Mouse (Mus musculus): ENCODE data around the gene Cit. TPM values are rescaled to one million over a fixed set of nuclear protein-coding genes. Genes with fewer than 3 reads are reported as not detected.
A peak's percentile ranks its signal among the peaks of the same experiment; 100 is the strongest.

Gene Cit
- polyA plus RNA-seq, 1 experiment: 8.5 TPM

DNA sequence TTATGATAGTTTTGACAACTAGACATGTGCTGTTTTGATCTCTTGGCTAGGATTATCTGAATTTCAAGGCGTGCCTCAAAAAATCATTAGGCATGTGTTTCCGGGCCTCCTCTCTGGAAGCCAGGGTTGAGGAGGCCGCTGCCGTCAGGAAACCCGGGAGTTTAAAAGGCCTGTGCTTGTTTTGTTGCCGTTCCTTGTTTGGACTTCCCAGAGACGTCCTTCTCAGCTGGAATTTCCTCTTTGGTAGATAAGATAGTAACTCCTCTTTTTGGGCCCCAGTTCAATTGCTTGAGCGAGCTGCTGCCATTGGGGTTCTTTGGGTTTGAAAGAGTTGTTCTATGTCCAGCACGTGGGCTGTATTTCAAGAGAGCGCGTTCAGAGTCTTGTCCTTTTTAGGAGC, 21.2 kb downstream of the Cit start:
- H3K4me3 ChIP-seq: no peak overlapping the region
- H3K36me3 ChIP-seq (ENCODE audit: control insufficient read depth, insufficient read depth): no peaks in the 10 kb centered on the region
- H3ac ChIP-seq (ENCODE audit: control insufficient read depth, insufficient read length): no peak overlapping the region
- H3K27me3 ChIP-seq (ENCODE audit: control insufficient read depth, insufficient read depth, insufficient read length): no peaks in the 10 kb centered on the region
- no peaks in the 10 kb centered on the region for H3K79me2 ChIP-seq (ENCODE audit: control insufficient read depth, insufficient read depth)
- no peak for TF ChIP-seq REST (IDR thresholded peaks at IDR 0.05; ENCODE audit: insufficient read depth, insufficient read length)
- no peak for TF ChIP-seq MYOG (IDR thresholded peaks at IDR 0.05; ENCODE audit: control insufficient read depth in 1 of 3, insufficient read depth in 1 of 3, insufficient read length in 2 of 3, low read depth in 2 of 3)
- TF ChIP-seq MYOD1 (IDR thresholded peaks at IDR 0.05; ENCODE audit: control insufficient read depth in 1 of 3, insufficient read length in 2 of 3, low read depth in 2 of 3): no peak
- no peak for TF ChIP-seq TCF12 (IDR thresholded peaks at IDR 0.05; ENCODE audit: insufficient read depth, poor library complexity, severe bottlenecking)
- no peak for TF ChIP-seq USF1 (IDR thresholded peaks at IDR 0.05; ENCODE audit: low read depth)
- H3K4me2 ChIP-seq (ENCODE audit: low read depth): no peak overlapping the region

- H3ac ChIP-seq (ENCODE audit: control insufficient read depth, insufficient read length): no peak overlapping the region
- TF ChIP-seq MYOG (IDR thresholded peaks at IDR 0.05; ENCODE audit: control insufficient read depth in 1 of 3, insufficient read depth in 1 of 3, insufficient read length in 2 of 3, low read depth in 2 of 3) (no peak), REST (IDR thresholded peaks at IDR 0.05; ENCODE audit: insufficient read depth, insufficient read length) (no peak)
- H3K4me3 ChIP-seq: no peak overlapping the region
- no peaks in the 10 kb centered on the region for H3K36me3 ChIP-seq (ENCODE audit: control insufficient read depth, insufficient read depth)
- H3K4me2 ChIP-seq (ENCODE audit: low read depth): no peak overlapping the region
- H3K79me2 ChIP-seq (ENCODE audit: control insufficient read depth, insufficient read depth): no peaks in the 10 kb centered on the region
- H3K27me3 ChIP-seq (ENCODE audit: control insufficient read depth, insufficient read depth, insufficient read length): no peaks in the 10 kb centered on the region
Measured at GRCm38 (mm10) chr5:115868540-115868939, 23.5 kb downstream of the Cit start.

- Histone ChIP-seq H3K4me2 (ENCODE audit: low read depth) (no peak overlapping the region), H3ac (ENCODE audit: control insufficient read depth, insufficient read length) (no peak overlapping the region), H3K4me3 (no peak overlapping the region), H3K27me3 (ENCODE audit: control insufficient read depth, insufficient read depth, insufficient read length) (no peaks in the 10 kb centered on the region), H3K79me2 (ENCODE audit: control insufficient read depth, insufficient read depth) (no peaks in the 10 kb centered on the region), H3K36me3 (ENCODE audit: control insufficient read depth, insufficient read depth) (no peaks in the 10 kb centered on the region)
- no peak for TF ChIP-seq MYOD1 (IDR thresholded peaks at IDR 0.05; ENCODE audit: control insufficient read depth in 1 of 3, insufficient read length in 2 of 3, low read depth in 2 of 3)
- TF ChIP-seq E2F4 (IDR thresholded peaks at IDR 0.05; ENCODE audit: insufficient read depth): no peak
- TF ChIP-seq USF1 (IDR thresholded peaks at IDR 0.05; ENCODE audit: low read depth): no peak
- TF ChIP-seq POLR2AphosphoS2 (IDR thresholded peaks at IDR 0.05; ENCODE audit: insufficient read length, low read depth): no peak
- TF ChIP-seq REST (IDR thresholded peaks at IDR 0.05; ENCODE audit: insufficient read depth, insufficient read length): no peak
- no peak for TF ChIP-seq CEBPB (IDR thresholded peaks at IDR 0.05; ENCODE audit: insufficient read depth, poor library complexity, severe bottlenecking)
- no peak for TF ChIP-seq MYOG (IDR thresholded peaks at IDR 0.05; ENCODE audit: control insufficient read depth in 1 of 3, insufficient read depth in 1 of 3, insufficient read length in 2 of 3, low read depth in 2 of 3)
- TF ChIP-seq TCF12 (IDR thresholded peaks at IDR 0.05; ENCODE audit: insufficient read depth, poor library complexity, severe bottlenecking): no peak
- TF ChIP-seq POLR2A (IDR thresholded peaks at IDR 0.05; ENCODE audit: insufficient read length, low read depth): no peak
- TF ChIP-seq MAX (IDR thresholded peaks at IDR 0.05; ENCODE audit: low read depth): no peak
Measured at GRCm38 (mm10) chr5:115869198-115869597, 24.1 kb downstream of the Cit start.

DNA sequence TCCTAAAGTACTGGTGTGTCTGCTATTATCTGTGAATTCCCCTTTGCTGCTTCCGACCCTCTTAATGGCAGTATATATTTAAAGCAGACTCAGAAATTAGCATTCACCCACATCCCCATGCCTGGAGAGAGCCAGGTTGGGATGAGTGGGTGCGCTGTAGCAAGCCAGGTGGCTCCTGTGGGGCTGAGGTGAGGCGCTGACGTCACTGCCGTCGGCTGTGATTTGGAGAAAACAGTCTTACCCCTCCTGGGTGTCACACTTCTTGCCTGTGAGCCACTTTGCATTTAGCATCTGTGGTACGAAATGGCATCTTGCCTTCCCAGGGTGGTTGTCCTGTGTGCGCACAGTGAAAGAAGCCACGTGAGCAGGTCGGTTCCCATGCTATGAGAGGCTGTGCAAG, 26.1 kb downstream of the Cit start:
- TF ChIP-seq MYOG (IDR thresholded peaks at IDR 0.05; ENCODE audit: control insufficient read depth in 1 of 3, insufficient read depth in 1 of 3, insufficient read length in 2 of 3, low read depth in 2 of 3): no peak
- no peak for TF ChIP-seq E2F4 (IDR thresholded peaks at IDR 0.05; ENCODE audit: insufficient read depth)
- no peak for TF ChIP-seq CEBPB (IDR thresholded peaks at IDR 0.05; ENCODE audit: insufficient read depth, poor library complexity, severe bottlenecking)
- TF ChIP-seq SRF (IDR thresholded peaks at IDR 0.05; ENCODE audit: control insufficient read depth, insufficient read length, low read depth): no peak
- TF ChIP-seq TCF12 (IDR thresholded peaks at IDR 0.05; ENCODE audit: insufficient read depth, poor library complexity, severe bottlenecking): no peak
- no peak for TF ChIP-seq USF1 (IDR thresholded peaks at IDR 0.05; ENCODE audit: low read depth)
- peak in 1 of 3 experiments; percentile 1 for TF ChIP-seq MYOD1 (IDR thresholded peaks at IDR 0.05; ENCODE audit: control insufficient read depth in 1 of 3, insufficient read length in 2 of 3, low read depth in 2 of 3)
- TF ChIP-seq TCF3 (IDR thresholded peaks at IDR 0.05; ENCODE audit: insufficient read length, low read depth): no peak
- TF ChIP-seq POLR2A (IDR thresholded peaks at IDR 0.05; ENCODE audit: insufficient read length, low read depth): no peak
- Histone ChIP-seq H3K4me3 (no peak overlapping the region), H3K27me3 (ENCODE audit: control insufficient read depth, insufficient read depth, insufficient read length) (no peaks in the 10 kb centered on the region), H3K36me3 (ENCODE audit: control insufficient read depth, insufficient read depth) (peaks cover 4% of the 10 kb centered on the region), H3K4me2 (ENCODE audit: low read depth) (no peak overlapping the region), H3K79me2 (ENCODE audit: control insufficient read depth, insufficient read depth) (no peaks in the 10 kb centered on the region), H3ac (ENCODE audit: control insufficient read depth, insufficient read length) (no peak overlapping the region)

DNA sequence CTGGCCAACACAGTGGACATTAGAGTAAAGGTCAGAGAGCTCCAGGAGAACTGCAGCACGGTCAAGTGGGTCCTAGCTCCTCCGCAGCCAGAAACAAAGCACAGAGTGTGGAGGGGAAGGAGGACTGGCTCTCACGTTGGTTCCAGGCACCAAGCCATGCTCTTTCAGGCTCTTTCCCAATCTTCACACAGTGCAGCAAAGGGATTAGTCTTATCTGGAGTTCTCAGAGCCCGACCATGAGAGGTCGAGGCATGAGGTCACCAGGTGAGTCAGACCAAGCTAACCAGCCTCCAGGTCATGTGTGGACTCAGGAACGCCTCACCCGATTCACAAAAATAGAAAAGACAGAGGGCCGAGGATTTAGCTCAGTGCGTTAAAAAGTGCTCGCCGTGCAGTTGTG, 27.0 kb downstream of the Cit start:
- no peak overlapping the region for H3K4me3 ChIP-seq
- no peak overlapping the region for H3K4me2 ChIP-seq (ENCODE audit: low read depth)
- H3K36me3 ChIP-seq (ENCODE audit: control insufficient read depth, insufficient read depth): peaks cover 4% of the 10 kb centered on the region
- H3K27me3 ChIP-seq (ENCODE audit: control insufficient read depth, insufficient read depth, insufficient read length): no peaks in the 10 kb centered on the region
- no peaks in the 10 kb centered on the region for H3K79me2 ChIP-seq (ENCODE audit: control insufficient read depth, insufficient read depth)
- TF ChIP-seq MAX (IDR thresholded peaks at IDR 0.05; ENCODE audit: low read depth) (no peak), TCF12 (IDR thresholded peaks at IDR 0.05; ENCODE audit: insufficient read depth, poor library complexity, severe bottlenecking) (no peak), MYOG (IDR thresholded peaks at IDR 0.05; ENCODE audit: control insufficient read depth in 1 of 3, insufficient read depth in 1 of 3, insufficient read length in 2 of 3, low read depth in 2 of 3) (no peak), MYOD1 (IDR thresholded peaks at IDR 0.05; ENCODE audit: control insufficient read depth in 1 of 3, insufficient read length in 2 of 3, low read depth in 2 of 3) (no peak), SRF (IDR thresholded peaks at IDR 0.05; ENCODE audit: control insufficient read depth, insufficient read length, low read depth) (no peak), POLR2A (IDR thresholded peaks at IDR 0.05; ENCODE audit: insufficient read length, low read depth) (no peak), CEBPB (IDR thresholded peaks at IDR 0.05; ENCODE audit: insufficient read depth, poor library complexity, severe bottlenecking) (no peak), REST (IDR thresholded peaks at IDR 0.05; ENCODE audit: insufficient read depth, insufficient read length) (no peak), E2F4 (IDR thresholded peaks at IDR 0.05; ENCODE audit: insufficient read depth) (no peak), USF1 (IDR thresholded peaks at IDR 0.05; ENCODE audit: low read depth) (no peak), POLR2AphosphoS2 (IDR thresholded peaks at IDR 0.05; ENCODE audit: insufficient read length, low read depth) (no peak), TCF3 (IDR thresholded peaks at IDR 0.05; ENCODE audit: insufficient read length, low read depth) (no peak)
- no peak overlapping the region for H3ac ChIP-seq (ENCODE audit: control insufficient read depth, insufficient read length)

All from myocyte (in vitro differentiated cells).